Mouse (Mus musculus) regulatory T cell (primary cell): ENCODE measurements at regions not wholly inside any gene's neighbourhood (a gene's known extent, or its start where the extent isn't known, plus 50 kb on each side); places are given as distances from the start of the nearest gene placed in this dataset.
"Not testable (repeated sequence)": the region's sequence is repeated elsewhere in the genome, so short reads cannot be mapped to it uniquely, and the experiment has no call there.

Experiments
- in situ Hi-C: fragments of 300-600 bp; cut with MboI, MseI; formaldehyde crosslinking; loops from one replicate; pipeline ENCODE4 v1.15.1; 2025; ENCODE audit warnings: high pct_unique_total_duplicates

DNA sequence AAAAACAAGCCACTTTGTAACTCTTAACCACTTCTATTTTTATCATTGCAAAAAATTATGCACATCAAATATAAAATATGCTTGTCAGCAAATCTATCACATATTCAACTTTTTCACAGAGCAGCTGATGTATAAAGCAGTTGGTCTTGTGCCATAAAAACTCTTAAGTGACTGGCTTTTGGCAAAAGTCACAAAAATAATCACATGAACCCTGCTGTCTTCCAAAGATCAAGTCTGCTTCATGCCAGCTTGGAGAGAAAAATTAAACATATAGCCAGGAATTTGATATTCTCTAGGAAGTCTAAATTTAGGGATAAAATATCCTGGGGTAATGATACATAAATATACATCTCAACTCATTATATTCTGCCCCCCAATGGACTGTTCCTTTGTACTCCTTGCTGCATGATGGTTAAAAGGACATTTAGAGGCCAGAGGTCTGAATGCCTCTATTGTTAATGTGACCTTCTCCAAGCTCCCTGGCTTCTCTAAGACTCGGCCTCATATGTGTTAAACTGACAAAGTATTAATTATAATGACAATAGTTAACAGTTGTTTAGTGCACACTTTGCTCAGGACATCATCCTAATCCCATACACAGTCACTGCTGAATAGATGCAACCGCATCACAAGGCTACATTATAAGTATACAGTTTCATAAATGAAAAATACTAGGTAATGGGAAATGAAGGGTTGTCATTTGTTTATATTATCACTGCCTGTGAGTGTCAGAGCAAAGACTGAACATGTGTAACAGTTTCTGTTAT is 422.9 kb upstream of the Hs3st1 start:
- in situ Hi-C loops = no loop called here

DNA sequence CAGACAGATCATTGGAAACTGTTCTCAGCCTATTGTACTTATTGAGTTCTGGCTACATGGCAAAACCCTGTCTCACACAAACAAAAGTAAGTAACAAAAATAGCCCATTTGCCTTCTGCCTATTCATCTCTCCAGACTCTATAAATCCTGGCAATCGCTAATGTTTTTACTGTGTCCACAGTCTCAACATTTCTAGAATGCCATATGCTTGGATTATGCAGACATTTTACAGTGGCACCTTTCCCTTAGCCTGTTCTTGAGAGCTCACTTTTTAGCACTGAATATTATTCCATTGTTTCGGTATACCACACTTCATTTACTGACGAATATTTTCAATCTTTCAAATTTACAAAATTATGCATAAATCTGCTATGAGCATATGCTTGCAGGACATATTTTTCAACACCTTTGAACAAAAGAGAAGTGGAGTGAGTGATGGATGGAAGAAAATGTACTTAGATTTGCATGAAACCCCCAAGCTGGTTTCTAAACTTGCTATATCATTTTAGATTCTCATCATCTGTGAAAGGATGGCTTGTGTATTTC is 381.5 kb upstream of the Hs3st1 start:
- in situ Hi-C loops = no loop called here

DNA sequence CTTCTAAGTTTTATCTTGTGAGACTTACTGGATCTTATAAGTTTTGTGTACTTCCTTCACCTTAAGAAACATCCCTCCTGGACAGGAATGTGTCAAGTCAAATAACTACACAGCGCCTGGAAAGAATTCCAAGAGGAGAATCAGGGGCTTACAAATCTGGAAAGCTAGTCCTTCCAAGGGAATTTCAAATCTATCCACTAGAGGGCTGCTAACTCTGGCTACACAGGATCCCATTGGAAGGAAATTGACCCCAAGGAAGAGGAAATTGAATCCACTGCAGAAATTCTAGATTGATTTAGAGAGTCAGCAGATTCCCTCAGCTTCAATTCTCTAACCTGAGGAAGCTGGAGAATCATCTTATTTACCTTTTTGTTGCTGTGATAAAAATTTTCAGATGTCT is 369.1 kb upstream of the Hs3st1 start:
- in situ Hi-C loops = no loop called here

DNA sequence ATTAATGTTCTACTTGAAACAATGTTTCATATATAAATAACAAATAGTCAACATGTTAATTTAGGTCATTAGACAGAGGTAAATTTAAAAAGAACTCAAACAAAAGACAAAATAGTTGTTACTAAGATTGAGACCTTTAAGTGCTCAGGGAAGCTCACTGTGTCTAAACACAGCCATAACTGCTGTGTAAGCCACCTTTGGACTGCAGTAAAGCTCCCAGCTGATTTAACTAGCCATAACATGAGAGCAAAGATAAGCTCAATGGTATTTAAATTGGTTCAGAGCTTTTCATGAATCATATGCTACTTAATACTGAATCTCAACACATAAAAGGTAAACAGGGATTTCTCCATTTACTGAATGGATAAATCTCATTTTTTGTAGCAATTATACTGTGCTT is 361.6 kb upstream of the Hs3st1 start:
- in situ Hi-C loops = no loop called here

DNA sequence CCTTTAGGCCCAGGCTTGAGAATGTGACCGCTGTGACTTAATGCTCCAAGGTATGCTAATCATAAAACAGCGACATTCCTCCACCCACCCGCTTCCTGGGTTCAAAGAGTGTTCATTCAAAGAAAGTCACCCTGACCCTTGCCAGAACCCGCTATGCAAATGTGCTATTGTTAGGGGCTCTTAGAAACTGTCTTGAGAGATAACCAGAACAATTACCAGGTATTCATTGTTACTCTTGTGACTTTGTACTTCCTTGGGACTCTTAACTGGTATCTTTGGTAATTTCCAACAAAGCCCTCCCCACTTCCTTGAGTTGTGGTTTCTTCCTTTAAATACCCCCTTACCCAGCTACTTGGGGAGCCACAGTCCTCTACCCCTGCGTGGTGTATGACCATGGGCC is 334.3 kb upstream of the Hs3st1 start:
- in situ Hi-C loops = not testable (repeated sequence)

DNA sequence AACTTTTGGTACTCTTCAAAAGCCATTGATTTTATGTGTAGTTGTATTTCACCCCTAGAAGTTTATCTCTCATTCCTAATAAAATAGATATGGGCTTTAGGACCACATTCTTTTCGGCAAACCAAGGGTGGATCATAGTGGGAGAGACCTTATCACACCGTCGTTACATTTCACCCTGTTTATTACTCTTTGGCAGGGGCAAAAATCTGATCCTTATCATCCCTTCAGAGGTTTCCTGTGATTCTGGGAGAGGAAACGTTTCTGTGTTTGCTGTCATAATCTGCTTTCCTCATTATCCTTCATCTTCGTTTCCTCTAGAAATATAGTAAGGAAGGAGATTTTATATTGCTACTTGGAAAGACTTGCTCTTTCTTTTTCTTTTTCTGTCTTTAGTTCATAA is 290.0 kb upstream of the Hs3st1 start:
- in situ Hi-C loops = no loop called here

DNA sequence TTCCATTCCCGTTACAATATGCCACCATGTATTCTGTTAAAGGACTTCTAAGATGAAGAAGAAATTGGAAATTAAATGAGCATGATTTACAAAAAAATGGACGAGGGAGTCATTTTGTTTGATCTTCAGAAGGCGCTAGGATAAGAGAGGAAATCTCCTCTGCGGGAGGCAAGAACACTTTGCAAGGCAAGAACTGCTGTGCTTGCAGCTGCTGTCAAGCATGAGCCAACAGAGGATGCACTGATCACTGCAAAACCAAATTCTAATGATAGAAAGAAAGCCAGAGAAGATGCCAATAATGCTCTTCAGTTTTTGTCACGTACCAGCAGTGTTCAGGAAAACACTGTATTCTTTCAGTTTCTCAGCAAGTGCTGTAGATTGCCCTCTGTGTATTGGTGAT is 279.2 kb upstream of the Hs3st1 start:
- in situ Hi-C loops = no loop called here

DNA sequence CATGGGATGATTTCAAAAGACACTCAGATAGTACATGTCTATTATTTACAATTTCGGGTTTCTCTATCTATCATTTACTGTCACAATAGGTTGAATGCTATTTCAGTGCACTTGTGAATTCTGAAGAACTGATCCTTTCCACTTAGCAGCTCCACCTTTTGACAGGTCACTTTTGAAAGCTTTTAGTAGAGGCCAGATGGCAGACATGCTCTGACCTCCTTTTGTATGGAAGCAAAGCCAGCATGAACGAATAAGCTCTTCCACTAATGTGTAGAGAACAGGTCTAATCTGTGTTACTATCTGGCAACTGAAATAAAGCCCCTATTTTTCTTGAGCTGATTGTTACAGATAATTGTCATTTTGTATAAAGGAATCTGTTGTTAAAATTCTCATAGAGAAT is 278.4 kb upstream of the Hs3st1 start:
- in situ Hi-C loops = no loop called here

DNA sequence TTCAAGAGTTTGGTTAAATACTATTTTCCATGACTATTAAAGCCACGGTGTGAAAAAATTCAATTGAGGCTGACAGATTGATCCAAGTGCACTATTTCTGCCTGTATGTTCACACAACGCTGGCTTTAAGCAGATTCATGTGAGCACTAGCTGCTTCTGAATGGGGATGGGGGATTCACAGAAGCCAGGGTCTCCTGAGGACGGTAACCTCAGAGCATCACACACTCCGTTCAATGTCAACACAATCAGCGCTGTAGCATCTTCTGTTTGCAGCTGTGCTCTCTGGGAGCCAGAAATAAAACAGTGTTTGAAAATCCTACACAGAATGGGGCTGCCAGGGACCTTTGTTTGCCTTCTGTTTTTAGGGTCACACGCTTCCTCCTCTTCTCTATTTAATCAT is 275.0 kb upstream of the Hs3st1 start:
- in situ Hi-C loops = no loop called here

DNA sequence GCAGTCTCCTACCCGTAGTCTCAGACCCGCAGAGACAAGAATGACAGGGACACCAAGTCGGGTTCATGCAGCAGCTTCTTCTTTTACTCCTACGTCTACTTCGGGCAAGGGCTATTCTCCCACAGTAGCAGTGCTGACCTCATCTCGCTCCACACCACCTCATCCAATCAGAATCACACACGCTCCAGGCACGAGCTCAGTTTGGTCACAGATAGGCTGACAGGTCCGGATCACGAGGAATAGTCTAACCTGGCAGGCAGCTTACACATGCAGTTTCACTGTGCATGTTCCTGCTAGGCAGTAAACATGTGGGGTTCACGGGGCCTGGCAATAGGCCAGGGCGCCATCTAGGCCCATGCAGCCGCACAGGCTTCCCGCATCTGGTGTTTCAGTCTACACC is 260.7 kb upstream of the Hs3st1 start:
- in situ Hi-C loops = no loop called here

DNA sequence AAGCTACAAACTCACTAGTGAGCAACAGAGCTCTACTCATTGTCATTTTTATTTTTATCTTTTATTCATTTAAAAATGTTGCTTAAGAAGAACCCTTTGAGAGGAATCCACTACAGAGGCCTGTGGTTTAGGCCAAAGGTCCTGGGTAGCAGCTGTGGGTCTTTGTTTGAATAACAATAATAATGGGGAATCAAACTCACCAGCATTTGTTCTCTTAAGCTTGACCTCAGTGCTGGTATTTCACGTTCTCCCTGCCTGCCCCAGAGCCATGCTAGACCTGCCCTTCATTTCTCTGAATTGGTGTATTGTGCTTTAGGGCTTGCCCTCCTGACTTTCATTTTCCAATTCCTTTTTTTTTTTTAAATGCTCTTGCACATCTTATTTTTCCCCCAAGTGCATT is 232.8 kb upstream of the Hs3st1 start:
- in situ Hi-C loops = no loop called here

DNA sequence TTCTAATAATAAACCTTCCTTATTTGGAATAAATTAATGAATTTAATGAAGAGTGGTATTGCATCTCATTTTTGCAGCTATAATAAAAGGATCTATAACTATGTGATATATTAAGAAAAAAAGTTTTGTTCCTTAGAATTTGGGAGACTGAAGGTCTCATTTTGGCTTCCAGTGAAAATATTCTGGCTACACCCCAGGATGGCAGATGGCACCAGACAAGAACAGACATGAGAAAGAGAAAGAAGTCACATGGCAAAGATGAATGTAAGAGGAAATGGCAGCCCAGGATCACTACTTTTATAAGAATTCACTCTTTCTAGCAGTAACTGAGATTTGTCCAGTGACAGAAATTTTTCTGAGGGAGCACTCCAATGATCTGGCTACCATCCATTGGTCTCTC is 209.1 kb upstream of the Hs3st1 start:
- in situ Hi-C loops = loop anchor here (5.0 to 10.0 kb wide), 2 partner anchors 1187 to 1460 kb away; partner anchors contain the start of gene Slc2a9

DNA sequence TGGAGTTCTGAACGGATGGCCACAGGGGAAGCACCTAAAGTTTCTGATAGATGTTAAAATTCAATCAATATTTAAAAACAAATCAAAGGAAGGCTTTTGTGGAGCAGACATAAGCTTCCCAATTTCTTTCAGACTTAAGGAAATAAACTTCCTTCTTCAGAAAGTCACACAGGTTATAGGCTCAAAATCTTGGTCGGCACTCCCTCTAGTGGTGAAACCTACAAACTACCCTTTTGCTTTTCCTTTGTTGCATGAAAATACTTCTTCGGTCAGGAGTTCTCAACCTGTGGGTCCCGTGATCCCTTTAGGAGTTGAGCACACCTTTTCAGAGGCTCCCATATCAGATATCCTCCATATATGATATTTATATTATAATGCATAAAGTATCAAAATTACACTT is 205.7 kb upstream of the Hs3st1 start:
- in situ Hi-C loops = loop anchor here (5.0 to 10.0 kb wide), 2 partner anchors 1184 to 1456 kb away; partner anchors contain the start of gene Slc2a9

DNA sequence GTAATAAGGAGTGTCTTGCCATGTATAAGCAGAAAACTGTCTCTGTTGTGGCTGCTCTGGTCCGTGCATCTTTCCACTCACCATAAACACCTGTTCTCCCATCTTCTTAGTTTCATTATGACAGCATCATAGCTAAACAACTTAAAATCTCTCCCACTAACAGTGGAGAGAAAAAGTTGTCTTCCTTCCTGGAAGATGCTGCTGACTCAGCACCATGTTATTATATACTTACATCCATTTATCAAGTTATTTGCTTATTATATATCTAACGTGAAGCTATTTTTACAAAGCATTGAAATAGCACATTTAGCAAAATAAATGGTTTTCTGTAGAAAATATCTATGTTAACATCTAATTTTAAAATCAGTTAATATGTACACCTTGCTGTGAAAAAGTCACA is 180.3 kb upstream of the Hs3st1 start:
- in situ Hi-C loops = no loop called here

DNA sequence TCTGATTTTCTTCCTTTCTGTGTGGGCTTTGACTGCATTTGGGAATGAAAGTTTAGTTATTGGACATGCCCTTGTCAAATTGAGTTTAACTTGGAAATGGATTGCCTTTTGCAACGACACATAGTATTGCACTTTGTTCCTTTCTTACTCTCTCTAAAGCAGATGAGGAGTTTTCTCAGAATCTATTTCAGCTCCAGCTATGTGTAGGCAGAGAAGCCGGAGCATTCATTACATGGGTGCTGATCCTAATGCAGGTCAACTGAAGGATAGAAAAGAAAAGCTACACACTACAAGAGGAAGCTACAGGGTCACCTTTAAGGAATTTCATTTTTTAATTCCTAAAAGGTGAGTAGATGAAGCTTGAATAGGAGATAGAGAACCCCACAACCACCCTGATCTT is 176.6 kb upstream of the Hs3st1 start:
- in situ Hi-C loops = no loop called here

DNA sequence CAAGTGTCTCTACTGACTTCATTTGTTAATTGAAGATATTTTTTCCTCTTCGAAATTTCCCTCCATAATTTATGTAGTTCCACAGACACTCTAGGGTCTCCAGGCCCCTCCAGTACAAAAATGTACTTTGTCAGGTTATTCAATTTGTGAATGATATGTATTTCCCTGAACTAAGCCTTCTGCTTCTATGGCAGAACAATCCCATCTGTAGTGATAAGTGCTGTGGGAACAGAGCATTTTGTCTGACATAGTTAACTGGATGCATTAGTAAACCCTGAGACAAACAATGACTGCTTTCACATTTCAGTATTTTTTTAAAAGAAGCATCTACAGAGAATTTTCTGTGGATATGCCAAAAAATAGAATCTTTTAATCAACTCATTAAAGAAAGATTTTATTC is 154.1 kb upstream of the Hs3st1 start:
- in situ Hi-C loops = no loop called here

DNA sequence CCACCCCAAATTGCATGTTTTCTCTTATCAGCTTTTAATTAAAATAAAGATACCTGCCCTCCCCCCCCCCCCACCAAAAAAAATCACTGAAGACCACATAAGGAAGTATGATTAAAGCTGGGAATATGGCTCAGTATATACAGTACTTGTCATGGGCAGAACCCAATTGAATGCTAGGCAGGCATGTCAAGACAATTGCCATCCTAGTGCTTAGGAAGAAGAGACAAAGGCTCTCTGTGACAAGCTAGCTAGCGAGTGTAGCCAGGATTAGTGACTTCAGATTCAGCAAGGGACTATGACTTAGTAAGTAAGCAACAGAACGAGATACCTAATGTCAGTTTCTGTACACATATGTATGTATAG is 116.4 kb upstream of the Hs3st1 start:
- in situ Hi-C loops = loop anchor here (10.0 kb wide), 1 partner anchor 2003 kb away; no protein-coding TSS in a partner anchor

DNA sequence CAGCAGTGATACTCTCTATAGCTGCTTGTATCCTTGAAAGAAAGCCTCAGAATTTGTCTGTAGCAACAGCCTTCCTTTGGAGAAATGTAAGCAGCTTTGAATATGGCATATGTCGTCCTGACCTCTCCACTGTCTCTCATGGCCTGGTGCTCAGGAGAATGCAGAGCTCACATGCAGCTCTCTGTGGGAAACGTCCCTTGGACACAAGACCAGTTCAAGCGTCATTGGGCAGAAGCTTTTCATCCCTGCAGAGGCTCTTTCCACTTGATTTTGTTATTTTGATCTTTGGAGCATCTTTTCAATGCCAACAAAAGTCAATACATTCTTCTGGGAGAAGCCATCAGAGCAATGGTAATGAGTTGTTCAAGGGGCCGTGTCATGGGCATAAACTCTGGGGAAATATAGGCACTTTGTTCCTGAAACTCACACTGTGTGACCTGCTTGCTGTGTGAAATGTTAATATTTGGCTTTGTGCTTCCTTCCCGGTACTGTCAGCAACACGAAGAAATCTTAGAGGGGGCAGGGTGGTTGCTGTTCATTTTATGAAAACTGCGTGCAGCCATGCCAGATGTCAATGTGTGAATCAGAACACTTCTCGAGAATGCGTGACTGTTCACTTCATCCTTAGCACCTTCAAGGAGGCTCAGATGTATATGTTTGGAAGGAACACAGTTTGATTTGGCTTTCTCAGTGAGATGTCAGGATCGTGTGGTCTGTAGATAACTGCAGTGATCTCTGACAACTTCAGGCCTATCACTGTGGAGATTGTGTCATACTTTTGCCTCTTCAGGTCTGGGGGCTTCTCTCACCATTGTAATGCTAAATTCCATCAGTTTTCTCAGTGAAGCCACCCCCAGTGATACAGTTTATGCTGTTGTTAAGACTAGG is 115.8 kb upstream of the Hs3st1 start:
- in situ Hi-C loops = loop anchor here (10.0 kb wide), 1 partner anchor 2004 kb away; no protein-coding TSS in a partner anchor

DNA sequence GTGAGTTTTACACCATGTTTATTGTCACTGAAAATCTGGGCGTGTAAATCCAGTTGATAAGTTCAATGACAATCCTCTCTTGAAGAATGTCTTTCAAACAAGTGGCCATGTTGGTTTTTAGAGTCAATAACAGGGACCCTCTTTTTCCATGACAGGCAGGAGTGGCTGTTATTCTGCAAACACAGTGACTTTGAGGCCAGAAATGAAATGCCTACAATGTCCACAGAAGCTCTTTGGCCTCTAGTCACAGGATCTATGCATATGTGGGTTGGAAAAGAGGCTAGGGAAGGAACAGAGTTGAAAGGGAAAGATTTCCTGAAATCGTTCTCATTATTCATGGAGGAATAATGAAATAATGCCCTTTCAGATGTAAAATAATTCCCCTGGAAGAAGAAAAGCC is 101.9 kb upstream of the Hs3st1 start:
- in situ Hi-C loops = no loop called here

DNA sequence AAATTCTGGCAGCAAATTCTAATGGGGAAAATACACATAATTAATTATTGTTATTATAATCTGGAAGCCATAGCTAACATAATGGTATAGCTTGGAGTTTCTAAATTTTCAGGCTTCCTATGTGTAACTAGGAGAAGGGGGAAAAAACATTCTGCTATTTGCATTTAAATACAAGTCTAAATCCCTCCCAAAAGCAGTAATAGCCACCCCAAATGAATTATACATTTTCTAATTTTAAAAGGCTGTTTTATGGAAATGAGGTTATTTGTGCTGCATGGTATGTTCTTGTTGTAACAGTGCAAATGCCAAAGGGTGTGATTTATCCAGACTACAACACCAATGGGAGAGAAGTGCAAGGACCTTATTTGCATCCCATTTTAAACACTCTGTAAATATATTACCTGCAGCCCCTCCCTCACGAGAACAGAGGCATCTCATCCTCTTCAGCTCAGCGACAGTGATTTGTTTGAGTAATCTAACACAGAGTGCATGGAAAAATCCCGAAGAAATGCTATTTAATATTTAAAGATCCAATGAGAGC is 101.4 kb upstream of the Hs3st1 start:
- in situ Hi-C loops = no loop called here

DNA sequence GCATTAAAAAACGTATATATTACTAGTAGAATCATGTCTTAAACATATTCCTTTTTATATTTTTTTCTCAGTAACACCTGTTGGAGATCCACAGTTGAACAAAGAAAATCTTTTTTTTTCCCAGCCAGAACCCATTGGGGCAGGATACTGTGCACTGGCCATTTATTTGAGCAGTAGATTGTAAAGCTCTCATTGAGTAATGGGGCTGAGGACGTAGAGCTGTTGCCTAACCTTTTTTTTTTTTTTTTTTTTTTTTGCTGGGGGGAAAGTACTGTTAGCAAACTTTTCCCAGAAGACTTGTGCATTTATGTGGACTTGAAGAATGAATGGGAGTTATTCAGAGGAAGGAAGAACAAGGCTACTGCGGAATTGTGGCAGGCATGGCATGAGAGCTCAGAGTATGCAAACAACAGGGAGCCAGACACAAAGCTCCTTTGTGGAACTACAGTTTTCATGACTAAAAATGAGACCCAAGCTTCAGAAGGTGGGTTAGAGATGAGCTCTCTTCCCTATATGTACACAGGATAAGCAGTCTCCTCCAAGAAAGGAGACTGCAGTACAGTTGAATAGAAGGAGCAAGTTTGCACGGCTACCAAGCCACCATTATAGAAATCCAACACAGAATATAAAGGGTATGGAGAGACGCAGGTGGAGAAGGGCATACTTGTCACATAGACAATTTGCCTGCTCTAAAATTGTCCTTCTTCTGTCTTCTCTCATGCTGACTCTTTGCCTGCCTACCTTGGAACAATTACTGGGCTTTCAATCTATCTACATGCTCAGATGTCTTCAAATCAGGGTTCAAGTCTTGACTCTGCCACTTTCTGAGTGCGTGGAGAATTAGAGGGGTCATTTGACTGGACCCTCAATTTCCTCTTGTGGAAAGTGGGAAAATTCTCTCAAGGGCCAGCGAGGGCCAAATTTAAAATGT is 100.7 kb upstream of the Hs3st1 start:
- in situ Hi-C loops = no loop called here
